8 mouse cellular contexts compared by ENCODE assay signal in the genomic region with DNA sequence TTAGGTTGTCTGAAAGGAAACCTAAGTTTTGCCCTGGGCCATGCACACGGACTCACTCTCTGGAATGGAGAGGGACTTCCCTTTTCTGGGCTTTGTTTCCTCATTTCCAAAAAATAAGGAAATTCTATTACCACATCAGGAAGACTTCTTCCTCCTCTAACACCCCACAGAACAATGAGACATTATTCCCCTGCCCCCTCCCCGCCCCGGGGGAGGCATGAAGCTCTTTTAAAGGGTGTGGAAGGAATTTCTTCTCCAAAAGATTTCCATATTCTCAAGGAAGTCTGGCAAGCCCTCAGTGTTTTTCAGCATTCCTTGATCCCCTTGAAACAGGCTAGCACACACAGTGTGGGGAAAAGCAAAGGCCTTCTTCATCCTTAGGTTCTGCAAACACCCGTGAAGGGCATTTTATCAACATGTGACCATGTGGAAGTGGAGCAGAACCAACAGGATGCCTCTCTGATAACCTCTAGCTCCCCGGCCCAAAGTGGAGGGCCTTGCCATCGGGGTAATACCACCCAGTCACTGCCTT.
A peak's percentile ranks its signal among the peaks of the same experiment; 100 is the strongest.
DNase-seq lines count a peak whose midpoint lies in the region; ATAC-seq and TF ChIP-seq lines count a peak whose summit lies in the region.

No protein-coding gene starts in this region.

- peak overlapping the region; percentile 48 for H3K4me3 ChIP-seq in bone marrow macrophage, adult 2 months (ENCODE audit: insufficient read depth, low read length)
- H3K4me3 ChIP-seq in liver, postnatal 0 days (ENCODE audit: low read depth, low read length), result no peak overlapping the region

- H3K4me1 ChIP-seq in bone marrow macrophage, adult 2 months (ENCODE audit: control insufficient read depth, insufficient read depth, low read length), result peaks cover 42% of the 10 kb centered on the region
- peaks cover 12% of the 10 kb centered on the region; the same call in 1 of the 2 replicates for H3K4me1 ChIP-seq in liver, postnatal 0 days (ENCODE audit: insufficient read depth)

- DNase-seq in NIH3T3 (ENCODE audit: low read depth), result peak; percentile 64
- DNase-seq in heart, postnatal 25 days (ENCODE audit: low spot score), result peak; percentile 62
- peak; percentile 27 for DNase-seq in liver, postnatal 0 days
- no peak for DNase-seq in neural tube, embryonic 10.5 days (ENCODE audit: extremely low spot score, low spot score)
- DNase-seq in layer of hippocampus, adult 9-11 months, result no peak
- DNase-seq in left cerebral cortex, adult 11 months (ENCODE audit: low spot score), result no peak
- no peak for DNase-seq in cerebellum, adult 11 months

- H3K27me3 ChIP-seq in liver, postnatal 0 days (ENCODE audit: insufficient read depth, low read length), result no peaks in the 10 kb centered on the region

- intact Hi-C loops in heart, postnatal 25 days (cut with DNase I), result loop anchor here (2.0 to 10.0 kb wide), 6 partner anchors 79 to 537 kb away; a partner anchor contains a TSS

- no peaks in the 10 kb centered on the region for H3K36me3 ChIP-seq in liver, postnatal 0 days (replicated peaks; ENCODE audit: insufficient read depth, low read length)

- no peak for TF ChIP-seq POLR2A in bone marrow macrophage, adult 2 months (IDR thresholded peaks at IDR 0.05; ENCODE audit: borderline replicate concordance, low read depth, low read length)

- ATAC-seq in liver, postnatal 0 days, result peak; percentile 46

- H3K9me3 ChIP-seq in liver, postnatal 0 days (ENCODE audit: low read length), result no peaks in the 10 kb centered on the region

- TF ChIP-seq CTCF in bone marrow macrophage, adult 2 months (IDR thresholded peaks at IDR 0.05; ENCODE audit: low read depth, low read length), result no peak
- no peak for TF ChIP-seq CTCF in liver, postnatal 0 days (IDR thresholded peaks at IDR 0.05; ENCODE audit: low read depth)

- 27% methylated on average over 6 of the region's 6 CpGs for WGBS in liver, postnatal 0 days (ENCODE audit: insufficient replicate concordance)

- H3K4me2 ChIP-seq in liver, postnatal 0 days (ENCODE audit: low read depth, low read length), result peak overlapping the region; percentile 23; the same call in 1 of the 2 replicates

- TF ChIP-seq EP300 in liver, postnatal 0 days (IDR thresholded peaks at IDR 0.05; ENCODE audit: low read depth), result peak; percentile 14; the same call in 1 of the 2 replicates

- H3K9ac ChIP-seq in liver, postnatal 0 days (replicated peaks), result no peak overlapping the region

- peak overlapping the region; percentile 99 for H3K27ac ChIP-seq in bone marrow macrophage, adult 2 months (ENCODE audit: insufficient read depth, low read depth, low read length)
- H3K27ac ChIP-seq in liver, postnatal 0 days (ENCODE audit: low read depth), result peak overlapping the region; percentile 44; the same call in 1 of the 2 replicates

Comparison
In these comparisons a context has a peak if more than half of its experiments do, and no peak if none do; other contexts are left out.
1. DNase-seq: peak in NIH3T3 (single experiment), heart, postnatal 25 days (single experiment) and liver, postnatal 0 days (single experiment); none in neural tube, embryonic 10.5 days (single experiment), layer of hippocampus, adult 9-11 months (single experiment), left cerebral cortex, adult 11 months (single experiment) and cerebellum, adult 11 months (single experiment).